Mouse (Mus musculus): ENCODE data around the gene Pcnx3. TPM values are rescaled to one million over a fixed set of nuclear protein-coding genes. Genes with fewer than 3 reads are reported as not detected.
"Not testable (repeated sequence)": the region's sequence is repeated elsewhere in the genome, so short reads cannot be mapped to it uniquely, and the experiment has no call there.

Pcnx3 gene
- total RNA-seq, 2 experiments from 2014 or later, result 69.7 to 82.6 TPM

DNA sequence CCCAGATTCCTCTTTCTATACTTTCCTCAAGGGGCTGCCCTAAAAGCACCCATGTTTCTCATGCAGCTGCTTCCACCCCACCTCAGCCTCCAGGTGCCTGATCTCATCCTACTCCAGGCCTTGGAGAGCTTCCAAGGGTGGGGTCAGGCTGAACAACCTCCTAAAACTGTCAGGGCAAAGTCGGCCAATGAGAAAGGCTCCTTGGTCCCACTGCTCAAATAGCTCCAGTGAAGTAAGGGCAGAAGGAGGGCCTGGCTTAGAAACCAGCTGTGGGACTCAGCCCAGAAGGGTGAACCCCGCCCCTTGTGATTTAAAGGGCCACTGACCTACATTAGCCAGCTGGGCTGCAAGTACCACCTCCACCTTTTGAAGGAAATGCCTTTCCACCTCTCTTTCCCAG lies 25.0 kb upstream of the Pcnx3 start:
- no peak for DNase-seq (ENCODE audit: low spot score in 2 of 2)

DNA sequence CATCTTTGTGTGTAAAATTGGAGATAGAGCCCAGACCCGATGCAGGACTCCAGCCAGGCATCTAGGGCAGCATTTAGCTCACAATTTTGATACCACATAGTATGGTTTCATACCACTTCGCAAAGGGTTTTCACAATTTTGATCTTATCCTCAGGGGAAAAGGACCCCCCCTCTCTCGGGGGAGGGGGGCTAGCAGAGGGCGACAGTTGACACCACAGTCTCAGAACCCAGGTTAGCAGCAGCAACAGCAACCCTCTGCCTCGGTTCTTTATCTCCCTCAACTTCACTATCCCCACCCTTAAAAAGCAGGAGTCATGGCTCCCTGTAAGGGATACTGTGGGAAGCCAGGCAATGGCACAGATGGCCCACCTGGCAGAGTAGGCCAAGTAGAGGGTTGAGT lies 24.5 kb upstream of the Pcnx3 start:
- no peak for DNase-seq (ENCODE audit: low spot score in 2 of 2)

DNA sequence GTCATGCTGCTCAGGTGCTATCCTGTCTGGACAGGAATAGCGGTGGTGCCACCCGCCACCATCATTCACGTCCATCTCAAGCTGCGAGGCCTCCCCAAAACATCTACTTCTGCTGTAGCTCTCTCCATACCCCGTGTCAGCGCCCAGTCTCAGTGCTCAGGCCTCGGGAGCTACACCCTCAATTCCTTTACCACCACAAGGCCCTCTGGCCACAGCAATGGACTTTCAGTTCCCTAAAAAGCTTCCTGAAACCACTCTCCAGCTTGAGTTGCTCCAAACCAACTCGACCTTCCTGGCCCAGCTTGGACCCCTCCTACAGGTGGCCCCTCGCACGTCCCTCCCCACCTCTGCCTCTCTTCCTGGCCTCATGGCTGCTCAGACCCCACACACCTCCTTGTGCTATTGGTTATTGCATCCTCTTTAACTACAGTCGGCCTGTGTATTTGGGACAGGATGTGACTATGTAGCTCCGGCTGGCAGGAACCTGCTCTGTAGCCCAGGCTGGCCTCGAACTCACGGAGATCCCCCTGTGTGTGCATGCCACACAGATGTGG lies 23.3 kb upstream of the Pcnx3 start:
- no peak for DNase-seq (ENCODE audit: low spot score in 2 of 2)

DNA sequence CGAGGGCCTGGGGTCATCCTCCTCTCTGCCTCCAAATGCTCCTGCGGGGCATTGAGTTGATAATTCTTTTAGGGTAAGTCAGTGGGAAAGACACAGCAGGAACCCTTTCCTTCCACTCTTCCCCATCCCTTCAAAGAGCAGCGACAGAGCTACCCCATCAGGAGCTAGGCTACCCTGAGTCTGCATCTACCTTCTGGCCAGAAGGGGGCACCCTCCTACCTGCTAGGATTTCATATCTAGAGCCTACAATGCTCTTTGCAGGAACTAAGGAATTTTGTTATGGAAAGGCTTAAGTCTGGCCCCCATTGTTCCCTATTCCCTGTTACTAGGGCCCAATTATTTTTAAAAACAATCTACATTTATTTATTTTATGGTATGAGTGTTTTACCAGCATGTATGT lies 22.5 kb upstream of the Pcnx3 start:
- DNase-seq (ENCODE audit: low spot score in 2 of 2), result peak; percentile 61 to 75

DNA sequence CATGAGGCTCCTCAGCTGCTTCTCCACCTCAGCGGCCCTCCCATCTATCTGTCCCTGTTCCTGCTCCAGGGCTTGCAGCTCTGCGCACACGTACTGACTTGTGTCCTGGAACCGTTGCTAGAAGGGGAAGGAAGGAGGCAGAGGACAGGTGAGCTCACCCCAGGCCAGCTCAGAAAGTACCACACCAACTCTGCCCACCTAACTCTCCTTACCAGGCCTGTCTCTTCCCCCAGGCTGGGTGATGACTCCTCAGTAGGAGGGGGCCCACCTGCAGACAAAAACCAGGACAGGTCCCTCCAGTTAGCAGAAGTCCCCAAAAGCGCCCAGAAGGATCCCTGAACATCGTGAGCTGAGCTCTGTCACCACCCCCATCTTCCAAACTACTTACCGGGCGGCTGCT lies 21.9 kb upstream of the Pcnx3 start:
- DNase-seq (ENCODE audit: low spot score in 2 of 2), result no peak

DNA sequence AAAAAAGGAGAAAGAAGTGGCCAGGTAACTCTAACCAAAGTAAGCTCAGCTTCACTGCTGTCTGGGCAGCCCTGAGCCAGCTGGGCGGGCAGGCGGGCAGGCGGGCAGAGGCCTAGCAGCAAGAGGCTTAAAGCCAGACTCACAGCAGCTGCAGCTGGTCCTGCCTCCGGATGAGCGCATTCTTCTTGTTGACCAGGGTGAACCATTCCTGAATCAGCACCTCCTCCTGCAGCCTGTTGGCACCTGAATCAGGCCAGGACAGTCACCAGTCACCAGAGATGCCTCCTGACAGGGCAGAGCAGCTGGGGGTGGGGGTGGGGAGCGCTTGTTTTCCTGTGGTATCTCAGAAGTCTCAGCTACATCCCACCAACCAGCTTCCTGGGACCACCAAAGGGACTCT lies 21.4 kb upstream of the Pcnx3 start:
- no peak for DNase-seq (ENCODE audit: low spot score in 2 of 2)

DNA sequence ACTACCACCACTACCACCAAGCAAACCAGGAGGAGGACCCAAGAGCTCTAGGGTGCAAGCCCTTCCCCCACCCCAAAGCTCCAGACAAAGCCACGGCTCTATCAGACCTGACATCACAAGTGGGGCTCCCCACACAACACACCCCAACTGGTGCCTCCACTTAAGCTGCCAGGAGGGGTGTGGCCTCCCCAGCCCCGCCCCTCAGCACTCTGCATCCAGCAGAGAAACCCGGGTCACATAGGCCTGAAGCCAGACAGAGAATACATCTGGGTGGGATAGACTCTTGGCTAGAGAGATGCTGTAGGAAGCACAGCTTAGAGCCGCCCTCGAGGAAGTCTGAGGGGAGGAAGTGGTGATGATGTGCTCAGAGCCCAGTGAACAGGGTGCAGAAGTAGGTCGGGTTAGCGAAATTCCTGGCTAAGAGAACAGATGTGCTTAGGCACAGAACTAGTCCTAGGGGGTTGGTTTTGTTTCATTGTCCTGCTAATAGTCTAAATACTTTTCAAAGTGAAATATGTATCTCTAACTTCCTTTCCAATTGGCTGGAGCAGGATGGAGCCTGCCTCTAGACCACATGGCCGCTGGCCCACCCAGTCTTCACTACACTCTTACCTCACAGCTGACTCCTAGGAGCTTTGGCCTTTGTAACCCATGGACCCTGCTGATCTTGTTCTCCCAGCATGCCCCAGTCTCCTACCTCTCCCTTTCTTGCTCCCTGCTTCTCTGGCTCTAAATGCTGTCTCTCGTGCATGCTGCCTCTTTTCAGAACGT lies 16.3 kb upstream of the Pcnx3 start:
- no peak for DNase-seq (ENCODE audit: low spot score in 2 of 2)

DNA sequence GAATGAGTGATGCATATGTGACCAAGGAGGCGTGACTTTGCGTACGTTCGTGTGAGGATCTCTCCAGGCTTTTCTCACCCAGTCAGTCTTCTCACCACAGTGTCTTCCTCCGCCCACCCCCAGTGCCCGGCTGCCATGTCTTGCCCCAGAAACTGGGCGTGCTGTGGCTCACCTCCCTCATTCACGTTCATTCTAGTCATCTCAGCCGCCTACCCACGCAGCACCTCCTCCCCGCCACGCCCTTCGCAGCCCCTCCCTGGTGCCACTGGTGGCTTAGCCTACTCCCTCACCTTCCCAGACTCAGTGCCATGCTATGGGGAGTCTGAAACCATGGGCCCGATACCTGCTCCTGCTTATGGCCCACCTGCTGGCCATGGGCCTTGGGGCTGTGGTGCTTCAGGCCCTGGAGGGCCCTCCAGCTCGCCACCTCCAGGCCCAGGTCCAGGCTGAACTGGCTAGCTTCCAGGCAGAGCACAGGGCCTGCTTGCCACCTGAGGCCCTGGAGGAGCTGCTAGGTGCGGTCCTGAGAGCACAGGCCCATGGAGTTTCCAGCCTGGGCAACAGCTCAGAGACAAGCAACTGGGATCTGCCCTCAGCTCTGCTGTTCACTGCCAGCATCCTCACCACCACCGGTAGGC lies 15.6 kb upstream of the Pcnx3 start, which contains the start of gene Kcnk7:
TSS of gene Kcnk7 (plus strand) at position 205 of the 638 bp plus-strand sequence.
- DNase-seq (ENCODE audit: low spot score in 2 of 2), result no peak

DNA sequence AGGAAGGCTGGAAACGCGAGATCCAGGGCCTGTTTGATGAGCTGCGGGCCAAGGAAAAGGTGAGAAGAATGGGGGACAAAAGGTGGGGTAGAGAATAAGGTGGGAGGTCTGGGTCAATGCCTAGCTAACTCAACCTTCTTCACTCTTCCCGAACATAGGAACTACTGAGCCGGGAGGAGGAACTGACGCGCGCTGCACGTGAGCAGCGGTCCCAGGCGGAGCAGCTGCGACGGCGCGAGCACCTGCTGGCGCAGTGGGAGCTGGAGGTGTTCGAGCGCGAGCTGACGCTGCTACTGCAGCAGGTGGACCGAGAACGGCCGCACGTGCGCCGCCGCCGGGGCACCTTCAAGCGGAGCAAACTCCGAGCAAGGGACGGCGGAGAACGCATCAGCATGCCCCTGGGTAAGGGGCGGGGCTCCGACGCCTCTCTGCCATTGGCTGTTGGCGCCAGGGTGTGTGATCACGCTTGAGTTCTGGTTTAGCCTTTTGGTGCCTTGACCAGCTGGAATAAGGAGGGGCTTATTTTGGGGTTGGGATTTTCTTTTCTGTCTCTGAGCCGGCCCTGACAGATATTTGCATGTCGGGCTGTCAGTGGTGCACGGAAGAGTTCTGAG lies 7.2 kb upstream of the Pcnx3 start:
- no peak for DNase-seq (ENCODE audit: low spot score in 2 of 2)

DNA sequence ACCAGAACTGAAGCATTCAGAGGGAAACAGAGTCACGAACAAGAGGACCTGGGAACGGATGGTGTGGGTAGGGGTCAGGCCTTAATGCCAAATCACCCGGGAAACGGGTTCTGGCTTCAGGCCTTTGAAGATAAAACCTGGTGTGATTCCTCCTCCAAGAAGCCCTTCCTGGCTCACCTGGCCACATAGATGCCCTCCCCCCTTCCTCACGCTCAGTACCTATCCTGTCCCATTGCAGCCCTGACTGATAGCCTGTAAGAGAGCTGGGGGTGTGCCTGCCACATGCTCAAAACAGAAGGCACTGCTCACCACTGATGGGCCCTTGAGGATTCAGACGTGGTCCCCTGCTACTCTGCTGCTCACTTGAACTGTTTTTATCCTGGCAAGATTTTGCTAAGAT lies 5.1 kb upstream of the Pcnx3 start:
- DNase-seq (ENCODE audit: low spot score in 2 of 2), result no peak

DNA sequence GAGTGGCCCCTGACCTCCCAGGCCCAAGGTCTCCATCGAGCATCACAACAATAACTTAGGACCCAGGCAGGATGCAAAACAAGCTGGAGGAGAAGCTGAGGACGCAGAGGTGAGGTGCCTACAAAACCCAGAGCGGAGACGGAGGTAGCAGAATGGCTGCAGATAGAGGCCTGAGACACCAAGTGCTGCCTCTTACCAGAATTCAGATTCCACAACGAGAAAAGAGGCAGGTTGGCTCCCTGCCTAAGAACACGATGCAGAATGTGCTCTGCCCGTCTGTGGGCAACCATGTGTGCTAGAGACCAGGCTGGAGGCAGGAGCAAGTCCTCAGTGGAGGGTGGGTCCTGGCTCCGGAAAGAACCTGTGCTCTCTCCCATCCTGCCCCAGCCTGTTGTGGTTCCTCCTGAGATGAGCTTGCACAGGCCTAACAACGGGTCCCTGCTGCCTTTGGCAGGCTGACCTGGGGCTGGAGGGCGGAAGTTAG lies 4.2 kb upstream of the Pcnx3 start:
- DNase-seq (ENCODE audit: low spot score in 2 of 2), result no peak

DNA sequence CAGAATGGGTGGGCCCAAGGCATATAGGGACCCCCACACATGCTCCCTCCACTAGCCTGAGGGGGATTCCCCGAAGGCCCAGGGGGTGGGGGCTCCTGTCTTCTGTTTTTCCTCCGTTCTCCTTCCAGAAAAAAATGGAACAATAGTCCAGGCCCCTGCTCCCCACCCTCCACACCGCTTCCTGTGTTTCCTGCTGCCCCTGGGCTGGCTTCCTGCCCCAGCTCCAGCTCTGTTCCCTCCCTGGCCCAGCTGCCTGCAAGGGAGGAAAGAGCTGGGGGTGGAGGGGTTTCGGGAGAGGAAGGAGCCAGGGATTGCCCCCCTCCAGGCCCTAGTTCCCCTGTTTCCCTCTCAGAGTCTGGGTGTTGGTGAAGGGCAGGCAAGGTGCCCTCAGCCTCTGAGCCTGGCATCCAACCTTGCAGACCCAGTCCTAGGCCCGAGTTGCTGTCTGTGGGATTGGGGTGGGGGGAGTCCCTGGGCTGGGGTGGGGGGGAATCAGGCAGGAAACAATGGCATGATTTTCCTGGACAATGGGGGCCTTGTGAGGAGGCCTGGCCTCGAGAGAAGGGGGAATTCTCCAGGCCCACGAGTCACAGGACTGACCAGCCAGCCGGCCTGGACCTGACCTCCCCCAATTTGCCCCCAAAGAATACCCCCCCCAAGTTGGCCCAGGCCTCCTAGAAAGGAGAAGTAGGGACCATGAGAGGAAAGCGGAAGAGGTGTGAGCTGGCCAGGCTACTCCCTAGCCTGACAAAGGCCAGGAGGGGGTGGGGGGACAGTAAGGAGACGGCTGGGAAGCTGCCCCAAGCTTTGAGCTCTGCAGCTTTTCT lies 3.6 kb upstream of the Pcnx3 start:
- peak in 1 of 2 experiments; percentile 49 for DNase-seq (ENCODE audit: low spot score in 2 of 2)

DNA sequence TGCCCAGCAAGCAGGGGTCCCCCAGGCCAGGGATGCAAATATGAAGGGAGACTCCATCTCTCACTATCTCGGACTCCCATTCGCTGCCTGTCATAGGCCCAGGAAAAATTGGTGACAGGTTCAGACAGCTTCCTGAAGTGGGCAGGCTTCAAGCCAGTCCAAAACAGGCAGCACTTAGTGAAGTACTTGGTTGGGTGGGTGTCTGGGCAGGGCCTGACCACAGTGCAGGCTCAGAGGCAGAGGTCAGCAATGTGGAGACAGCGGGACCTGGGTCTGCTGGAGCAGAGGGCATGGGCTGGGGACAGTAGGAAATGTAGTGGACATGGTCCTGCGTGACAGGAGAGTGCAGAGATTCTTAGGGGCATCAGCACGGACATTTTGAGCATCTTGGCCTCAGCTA lies 2.9 kb upstream of the Pcnx3 start:
- no peak for DNase-seq (ENCODE audit: low spot score in 2 of 2)

DNA sequence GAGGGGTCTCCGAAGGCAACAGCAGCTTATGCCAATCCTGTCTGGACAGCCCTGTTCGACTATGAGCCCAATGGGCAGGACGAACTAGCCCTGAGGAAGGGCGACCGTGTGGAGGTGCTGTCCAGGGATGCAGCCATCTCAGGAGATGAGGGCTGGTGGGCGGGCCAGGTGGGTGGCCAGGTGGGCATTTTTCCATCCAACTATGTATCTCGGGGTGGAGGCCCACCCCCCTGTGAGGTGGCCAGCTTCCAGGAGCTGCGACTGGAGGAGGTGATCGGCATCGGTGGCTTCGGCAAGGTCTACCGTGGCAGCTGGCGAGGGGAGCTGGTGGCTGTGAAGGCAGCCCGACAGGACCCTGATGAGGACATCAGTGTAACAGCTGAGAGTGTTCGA lies 1.6 kb upstream of the Pcnx3 start:
- DNase-seq (ENCODE audit: low spot score in 2 of 2), result no peak

DNA sequence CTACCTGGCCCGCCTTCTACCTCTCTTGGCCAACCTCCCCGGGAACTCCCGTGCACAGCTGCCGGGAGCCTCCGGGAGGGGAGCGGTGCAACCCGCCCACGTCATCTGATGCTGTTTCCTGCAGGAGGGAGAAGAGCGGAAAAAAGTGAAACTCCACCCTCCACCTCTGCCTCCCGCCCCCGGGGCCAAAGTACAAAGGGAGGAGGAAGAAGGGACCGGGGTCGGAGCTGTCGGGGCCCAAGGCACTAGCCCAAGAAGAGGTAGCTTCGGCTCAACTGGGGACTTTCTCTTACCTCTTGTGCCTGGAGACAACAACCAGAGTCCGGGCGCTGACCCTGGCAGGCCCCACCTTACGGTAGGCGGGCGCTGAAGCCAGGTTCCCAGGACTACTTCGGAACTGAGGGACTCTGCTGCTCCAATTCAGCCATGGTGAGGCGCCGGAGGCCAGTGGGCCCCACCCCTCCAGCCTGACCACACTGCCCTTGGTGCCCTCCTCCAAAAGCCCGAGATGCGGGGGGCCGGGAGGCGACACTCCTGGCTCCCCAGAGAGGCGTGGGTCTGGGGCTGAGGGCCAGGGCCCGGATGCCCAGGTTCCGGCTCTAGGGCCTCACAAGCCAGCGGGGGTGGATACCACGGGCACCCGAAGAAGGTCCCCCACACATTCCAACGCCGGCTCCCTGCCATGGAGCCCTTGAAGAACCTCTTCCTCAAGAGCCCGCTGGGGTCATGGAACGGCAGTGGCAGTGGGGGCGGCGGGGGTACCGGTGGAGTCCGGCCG lies 1.0 kb upstream of the Pcnx3 start:
- peak; percentile 62 to 73 for DNase-seq (ENCODE audit: low spot score in 2 of 2)

DNA sequence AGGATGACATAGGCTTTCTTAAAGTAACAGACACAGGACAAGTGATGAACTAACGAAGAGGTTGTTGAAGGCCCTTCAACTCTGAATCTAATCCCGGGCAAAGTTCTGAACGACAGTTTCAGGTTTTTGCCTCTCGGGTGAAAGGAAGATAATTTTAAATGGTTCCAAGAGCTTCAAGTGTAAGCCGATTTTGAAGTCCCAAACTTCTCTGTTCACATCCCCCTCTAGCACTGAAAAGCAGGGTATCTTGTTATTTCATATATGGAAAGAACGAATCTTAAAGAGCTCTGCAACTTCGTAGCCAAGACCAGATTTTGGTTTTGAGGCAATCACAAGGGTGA lies 350 bp upstream of the Pcnx3 start:
- DNase-seq (ENCODE audit: low spot score in 2 of 2), result no peak

DNA sequence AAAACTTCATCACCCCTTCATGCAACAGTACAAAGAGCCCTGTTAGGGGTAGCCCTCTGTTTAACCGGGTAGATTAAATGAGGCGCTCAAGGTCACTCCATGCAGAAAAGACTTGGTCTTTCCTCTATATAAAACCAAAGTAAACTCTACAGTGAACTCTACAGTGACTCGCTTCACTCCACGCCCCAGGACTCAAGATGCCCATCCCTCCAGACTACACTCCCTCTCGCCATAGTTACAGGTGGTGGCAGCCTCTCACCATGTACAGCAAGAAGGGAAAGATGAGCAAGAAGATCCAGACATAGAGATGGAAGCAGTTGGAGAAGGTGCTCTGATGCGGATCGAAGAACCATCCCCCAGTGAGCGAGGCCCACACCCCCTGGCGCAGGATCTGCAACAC lies 970 bp downstream of the Pcnx3 start:
- no peak for DNase-seq (ENCODE audit: low spot score in 2 of 2)

DNA sequence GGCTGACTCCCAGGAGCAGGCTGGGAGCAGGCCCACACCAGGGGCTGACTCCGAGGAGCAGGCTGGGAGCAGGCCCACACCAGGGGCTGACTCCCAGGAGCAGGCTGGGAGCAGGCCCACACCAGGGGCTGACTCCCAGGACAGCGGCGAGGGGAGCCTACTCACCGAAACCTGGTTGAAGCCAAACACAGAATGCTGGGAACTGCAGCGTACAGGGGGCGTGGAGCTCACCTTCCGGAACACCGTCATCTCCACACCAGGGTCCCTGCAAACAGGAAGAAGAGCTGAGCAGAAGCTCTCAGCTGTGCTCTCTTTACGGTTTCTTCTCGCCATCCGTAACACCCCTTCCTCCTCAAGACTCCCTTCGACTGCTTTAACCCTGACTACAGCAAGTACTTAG lies 1.8 kb downstream of the Pcnx3 start:
- not testable (repeated sequence) for DNase-seq (ENCODE audit: low spot score in 2 of 2)

DNA sequence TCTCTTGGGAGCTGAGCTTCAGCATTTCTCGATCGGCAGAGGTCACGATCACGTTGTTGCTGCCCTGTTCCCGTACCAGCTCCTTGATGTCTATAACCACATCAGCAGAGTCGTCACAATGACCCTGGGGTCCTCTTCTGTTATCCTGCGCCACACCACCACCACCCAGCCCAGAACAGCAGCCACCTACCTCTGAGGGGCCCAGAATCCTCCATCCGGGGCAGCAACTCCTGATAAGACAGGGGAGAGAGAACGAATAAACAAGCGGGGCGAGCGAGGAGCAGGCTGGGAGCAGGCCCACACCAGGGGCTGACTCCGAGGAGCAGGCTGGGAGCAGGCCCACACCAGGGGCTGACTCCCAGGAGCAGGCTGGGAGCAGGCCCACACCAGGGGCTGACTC lies 2.3 kb downstream of the Pcnx3 start:
- DNase-seq (ENCODE audit: low spot score in 2 of 2), result no peak

DNA sequence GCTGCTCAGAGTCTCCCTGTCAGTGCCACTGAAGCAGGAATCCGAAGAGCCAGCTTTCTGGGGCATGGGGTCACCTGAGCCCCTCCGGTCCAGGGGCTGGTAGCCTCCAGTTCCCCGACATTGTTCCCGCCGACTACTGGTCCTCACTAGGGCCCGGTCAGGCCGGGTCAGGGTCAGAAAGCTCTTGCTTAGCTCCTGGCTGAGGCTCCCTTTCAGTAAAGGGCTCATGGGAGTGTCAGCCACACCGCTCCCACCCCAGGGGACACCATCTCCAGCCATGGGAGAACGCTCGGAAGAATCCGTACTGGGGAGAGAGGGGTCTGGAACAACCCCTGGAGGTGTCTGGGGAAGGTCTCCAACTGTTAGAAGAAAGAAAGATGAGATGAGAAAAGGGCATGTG lies 2.8 kb downstream of the Pcnx3 start:
- no peak for DNase-seq (ENCODE audit: low spot score in 2 of 2)

DNA sequence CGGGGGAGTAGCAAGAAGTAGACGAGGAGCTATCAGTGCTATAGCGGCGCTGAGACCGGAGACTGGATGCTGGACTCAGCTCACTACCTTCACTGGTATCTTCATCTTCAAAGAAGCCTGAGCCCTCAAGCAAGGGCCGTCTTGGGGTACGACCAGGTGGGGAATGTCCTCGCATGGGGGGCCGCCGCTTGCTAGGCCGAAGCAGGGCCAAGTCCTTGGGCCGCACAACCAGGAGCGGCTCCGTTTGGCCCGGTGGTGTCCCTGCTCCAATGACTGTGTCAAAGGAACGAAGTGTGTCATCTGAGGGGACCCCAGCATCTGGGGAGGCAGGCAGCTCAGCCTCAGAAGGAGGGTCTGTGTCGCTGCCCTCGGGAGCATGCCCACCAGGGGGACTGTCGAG lies 3.3 kb downstream of the Pcnx3 start:
- no peak for DNase-seq (ENCODE audit: low spot score in 2 of 2)
